Mouse (Mus musculus) right cerebral cortex, postnatal 10 days (tissue): ENCODE measurements at regions not wholly inside any gene's neighbourhood (a gene's known extent, or its start where the extent isn't known, plus 50 kb on each side); places are given as distances from the start of the nearest gene placed in this dataset.

Experiments
- DNase-seq, 2 experiments: peaks; one replicate each; pipeline ENCODE4 v3.0.0; 2021; ENCODE audit warnings: low spot score in 2 of 2

DNA sequence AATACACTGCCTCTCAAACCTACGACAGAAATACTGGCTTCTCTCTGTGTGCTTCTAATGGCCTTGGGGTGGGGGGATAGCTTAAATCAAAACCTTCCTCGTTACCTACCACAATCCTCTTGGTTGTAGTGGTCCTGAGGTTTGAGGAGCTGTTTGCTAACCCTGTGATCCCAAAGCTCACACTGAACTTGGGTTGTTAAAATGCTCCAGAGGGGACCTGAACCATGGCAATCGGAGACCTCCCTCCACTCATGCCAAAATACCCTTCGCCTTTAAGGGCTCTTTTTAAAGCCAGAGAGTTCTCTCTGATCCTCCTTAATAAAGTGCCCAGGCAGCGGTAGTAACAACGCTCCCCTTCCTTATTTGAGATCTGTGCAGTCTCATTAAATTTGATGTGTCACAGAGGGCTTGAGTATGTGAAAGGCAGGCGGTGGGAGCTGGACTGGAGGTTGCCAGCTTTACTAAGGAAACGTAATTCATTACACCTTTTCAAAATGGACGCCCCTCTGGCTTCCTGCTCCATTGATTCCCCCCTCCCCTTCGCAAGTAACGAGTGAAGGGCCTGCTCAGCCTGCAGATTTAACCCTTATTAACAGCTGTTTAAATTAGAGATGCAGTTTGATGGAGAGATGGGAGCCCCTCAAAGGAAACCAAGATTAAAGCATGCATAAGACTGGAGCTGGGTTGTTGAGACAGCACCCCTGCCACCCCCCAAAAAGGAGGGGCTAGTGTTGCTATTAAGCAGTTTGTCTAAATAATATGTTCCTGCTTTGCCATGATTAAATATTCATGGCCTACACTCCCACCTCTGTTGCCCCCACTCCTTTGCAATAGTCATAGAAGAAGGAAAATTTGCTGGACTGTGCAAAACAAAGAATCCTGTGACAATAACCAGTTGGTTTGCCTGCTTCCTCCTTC lies 289.4 kb downstream of the Sorl1 start:
- no peak for DNase-seq

DNA sequence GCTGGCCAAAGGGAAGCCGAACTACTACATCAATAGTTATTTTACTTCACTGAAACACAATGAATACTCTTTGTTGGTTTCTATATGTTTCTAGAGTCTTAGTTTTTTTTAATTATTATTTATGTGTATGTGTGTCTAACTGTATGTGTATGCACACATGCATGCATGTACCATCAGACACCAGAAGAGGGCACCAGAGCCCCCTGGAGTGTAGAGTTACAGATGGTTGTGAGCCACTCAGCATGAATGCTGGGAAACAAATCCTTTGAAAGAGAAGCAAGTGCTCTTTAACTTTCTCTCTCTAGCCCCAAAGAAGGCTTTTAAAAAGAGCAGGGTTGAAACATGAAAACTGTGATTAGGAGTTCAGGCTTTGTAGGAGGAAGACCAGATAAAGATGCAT lies 290.7 kb downstream of the Sorl1 start:
- DNase-seq = no peak

DNA sequence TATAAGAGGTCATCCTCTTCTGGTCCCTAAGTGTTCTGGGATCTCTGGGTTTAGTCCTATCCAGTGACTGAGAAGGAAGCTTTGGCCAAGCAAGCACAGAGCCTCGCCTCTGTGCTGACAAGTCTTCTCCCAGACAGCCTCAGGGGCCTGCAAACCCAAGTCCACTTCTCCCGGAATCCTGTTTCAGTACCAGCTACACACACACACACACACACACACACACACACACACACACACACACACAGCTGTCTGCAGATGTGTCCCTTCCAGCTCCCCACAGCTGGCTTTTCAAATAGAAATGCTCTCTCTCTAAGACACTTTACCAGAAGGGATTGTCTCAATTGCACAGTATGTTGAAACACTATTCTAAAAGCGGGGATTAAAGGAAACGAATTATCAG lies 296.7 kb downstream of the Sorl1 start:
- no peak for DNase-seq

DNA sequence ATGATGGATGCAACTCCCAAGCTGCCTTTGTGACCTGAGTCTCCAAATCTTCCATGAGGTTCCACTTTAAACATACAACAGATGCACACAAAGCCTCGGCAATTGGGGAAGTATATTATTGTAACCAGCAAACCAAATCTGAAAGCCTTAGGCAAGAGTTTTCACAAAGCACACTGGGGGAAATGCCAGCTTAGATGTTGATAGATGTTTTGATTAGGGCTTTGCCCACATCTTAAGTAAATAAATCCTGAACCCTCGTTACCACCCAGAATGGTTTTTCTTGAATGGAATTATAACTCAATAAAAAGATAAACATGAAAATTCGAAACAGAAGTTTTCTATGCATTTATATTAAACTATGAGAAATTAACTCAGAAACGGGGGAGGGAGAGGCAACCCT lies 302.7 kb downstream of the Sorl1 start:
- DNase-seq = no peak

DNA sequence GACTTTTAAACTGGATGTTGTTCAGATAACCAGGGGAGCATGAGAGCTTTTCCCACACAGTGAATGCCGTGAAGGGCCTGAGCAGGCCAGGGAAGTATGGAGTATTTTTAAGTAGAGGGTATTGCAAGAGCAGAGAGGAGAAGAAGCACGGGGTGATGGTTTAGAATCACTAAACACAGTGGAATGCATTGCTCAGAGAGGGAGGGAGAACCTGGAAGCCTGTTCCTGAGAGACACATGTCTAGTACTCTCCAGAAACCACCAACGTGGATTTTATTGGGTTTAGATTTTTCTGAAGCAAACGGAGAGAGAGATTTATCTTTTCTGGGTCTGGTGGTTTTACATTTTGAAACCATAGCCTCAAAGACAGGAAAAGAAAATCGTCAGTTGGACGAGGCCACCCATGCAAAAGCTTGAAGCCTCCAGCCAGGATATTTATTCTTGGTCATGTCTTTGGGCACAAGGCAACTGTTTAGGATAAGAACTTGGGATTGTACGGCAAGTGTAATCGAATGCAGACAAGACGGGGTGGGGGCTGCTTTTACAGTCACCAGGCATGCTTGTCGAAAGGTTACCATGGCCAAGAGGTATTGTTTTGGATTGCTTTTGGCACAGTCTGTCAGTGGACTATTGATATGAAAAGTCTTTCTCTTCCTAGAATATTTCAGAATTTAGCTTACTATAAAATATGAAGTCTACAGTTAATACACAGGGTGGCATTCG lies 306.2 kb downstream of the Sorl1 start:
- no peak for DNase-seq

DNA sequence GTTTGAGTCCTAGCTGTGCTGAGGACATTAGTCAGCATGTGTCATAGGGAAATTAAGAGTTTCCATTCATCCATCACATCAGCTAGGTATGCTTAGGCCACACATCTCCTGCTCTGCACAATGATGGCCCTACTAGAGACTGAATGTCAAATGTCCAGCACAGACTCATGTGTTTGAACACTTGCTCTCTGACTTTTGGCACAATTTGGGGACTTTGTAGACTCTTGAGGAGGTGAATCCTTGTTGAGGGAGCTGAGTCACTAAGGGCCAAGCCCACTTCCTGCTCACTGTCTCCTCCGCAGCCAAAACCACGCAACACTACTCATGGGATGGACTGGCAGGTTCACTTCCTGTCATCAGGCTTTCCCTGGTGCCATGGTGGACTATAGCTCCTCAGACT lies 308.2 kb downstream of the Sorl1 start:
- no peak for DNase-seq

DNA sequence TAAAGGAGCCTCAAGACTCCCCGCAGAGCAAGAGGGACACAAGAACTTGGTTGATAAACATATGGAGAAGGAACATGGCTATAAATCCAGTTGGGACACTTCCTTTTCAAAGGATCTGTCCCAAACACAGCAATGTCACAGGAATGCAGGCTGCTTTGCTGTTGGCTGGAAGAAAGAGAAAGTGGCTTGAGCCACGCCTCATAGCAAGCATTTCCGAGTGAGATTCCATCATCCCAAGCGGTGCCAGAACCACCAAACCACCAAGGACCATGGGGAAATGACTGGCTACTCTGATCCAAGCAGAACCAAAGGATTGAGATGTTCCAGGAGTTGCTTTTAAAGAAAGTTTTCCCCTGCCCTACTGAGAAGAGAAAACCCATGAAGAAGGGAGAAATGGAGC lies 314.8 kb downstream of the Sorl1 start:
- DNase-seq = no peak

DNA sequence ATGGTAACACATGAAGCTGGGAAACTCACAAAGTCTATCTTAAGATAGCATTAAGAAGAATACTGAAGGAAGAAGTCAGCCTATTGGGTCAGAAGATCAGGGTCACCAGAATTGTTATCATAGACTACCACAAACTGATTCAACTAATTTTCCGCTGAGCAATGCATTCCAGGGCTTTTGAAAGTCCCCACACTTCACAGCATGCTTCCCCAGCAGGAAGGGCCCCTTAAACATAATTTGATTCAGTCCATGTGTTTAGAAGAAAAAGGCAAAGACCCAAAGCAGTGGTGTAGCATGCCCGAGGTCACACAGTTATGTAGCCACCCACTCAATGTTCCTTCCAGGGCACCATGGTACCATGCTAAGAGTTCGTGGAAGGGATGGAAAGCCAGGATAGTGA lies 315.3 kb downstream of the Sorl1 start:
- DNase-seq = no peak

DNA sequence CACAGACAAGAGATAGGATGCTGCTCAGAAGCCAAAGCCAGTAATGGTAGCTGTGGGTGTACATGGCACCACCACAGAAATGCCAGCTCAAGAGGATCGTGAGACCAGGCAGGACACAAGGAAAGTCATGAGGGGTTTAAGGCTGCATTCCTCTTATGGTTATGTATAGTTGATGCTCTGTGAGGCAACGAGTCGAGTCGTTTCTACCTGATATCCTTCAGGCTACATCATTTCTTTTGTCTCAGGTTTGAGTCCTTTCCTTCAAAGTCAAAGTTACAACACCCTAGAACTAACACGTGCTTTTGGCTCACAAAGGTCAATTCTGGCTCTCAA lies 317.8 kb downstream of the Sorl1 start:
- DNase-seq = no peak

DNA sequence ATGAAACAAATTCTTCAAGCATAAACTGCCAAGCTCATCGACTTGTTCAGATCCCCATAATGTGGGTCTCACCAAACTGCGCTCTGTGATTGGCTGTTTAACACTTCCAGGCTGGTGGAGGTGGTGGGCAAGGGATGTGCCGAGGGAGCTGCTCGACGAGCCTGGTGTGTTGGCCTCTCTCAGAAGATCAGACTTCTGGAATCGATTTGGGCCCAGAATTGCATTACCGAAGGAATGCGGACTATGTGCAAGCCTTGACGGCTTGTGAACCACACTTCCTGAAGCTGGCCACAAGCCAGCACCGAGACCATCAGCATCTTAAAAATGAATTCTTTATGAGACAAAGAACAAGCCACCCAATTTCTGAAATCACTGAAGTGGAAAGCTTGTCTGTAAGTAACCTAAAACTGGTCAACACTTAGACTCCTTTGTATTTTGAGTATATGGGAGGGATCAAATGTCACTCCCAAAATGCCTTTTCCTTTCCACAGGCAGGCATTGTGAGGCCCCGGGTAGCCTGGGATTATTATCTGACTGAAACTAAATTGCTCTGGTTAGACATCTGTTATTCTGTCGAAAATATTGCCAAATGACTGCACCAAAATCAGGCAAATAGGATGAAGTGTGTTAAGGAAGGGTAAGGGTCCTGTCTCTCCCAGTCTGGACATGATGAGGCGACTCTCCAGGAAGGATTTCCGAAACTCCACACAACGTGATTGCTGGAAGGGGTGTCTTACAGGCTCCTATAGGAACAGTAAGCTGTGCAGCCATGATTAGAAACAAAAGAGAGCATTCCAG lies 318.4 kb downstream of the Sorl1 start:
- peak in 1 of 2 experiments; percentile 26 for DNase-seq

DNA sequence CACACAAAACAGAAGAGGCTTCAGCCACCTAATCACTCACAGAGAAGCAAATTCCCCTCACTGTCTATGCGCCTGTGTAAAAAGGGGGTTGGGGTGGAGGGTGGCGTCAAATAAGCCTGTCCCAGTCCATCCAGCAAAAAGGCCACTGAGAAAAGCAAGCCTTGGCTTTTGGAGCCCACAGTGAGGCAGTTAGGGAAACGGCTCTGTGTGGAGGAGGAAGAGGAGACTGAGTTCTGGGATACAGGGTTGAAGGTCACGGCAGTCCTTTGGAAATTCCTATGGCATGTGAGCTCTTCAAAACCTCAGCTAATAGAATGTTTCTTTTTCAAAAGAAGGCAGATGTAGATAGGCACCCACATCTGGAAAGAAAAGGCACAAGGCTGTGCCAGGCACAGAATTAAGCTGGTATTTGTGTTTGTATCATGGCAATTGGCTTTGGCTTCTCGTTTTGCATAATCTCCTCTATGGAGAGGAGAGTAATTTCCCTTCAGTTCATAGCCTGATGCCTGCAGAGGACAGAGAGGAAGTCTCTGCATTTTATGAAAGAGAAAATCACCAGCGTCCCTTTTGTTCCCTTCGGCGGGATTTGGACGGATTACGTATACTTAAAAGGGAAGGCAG lies 319.3 kb downstream of the Sorl1 start:
- DNase-seq = no peak

DNA sequence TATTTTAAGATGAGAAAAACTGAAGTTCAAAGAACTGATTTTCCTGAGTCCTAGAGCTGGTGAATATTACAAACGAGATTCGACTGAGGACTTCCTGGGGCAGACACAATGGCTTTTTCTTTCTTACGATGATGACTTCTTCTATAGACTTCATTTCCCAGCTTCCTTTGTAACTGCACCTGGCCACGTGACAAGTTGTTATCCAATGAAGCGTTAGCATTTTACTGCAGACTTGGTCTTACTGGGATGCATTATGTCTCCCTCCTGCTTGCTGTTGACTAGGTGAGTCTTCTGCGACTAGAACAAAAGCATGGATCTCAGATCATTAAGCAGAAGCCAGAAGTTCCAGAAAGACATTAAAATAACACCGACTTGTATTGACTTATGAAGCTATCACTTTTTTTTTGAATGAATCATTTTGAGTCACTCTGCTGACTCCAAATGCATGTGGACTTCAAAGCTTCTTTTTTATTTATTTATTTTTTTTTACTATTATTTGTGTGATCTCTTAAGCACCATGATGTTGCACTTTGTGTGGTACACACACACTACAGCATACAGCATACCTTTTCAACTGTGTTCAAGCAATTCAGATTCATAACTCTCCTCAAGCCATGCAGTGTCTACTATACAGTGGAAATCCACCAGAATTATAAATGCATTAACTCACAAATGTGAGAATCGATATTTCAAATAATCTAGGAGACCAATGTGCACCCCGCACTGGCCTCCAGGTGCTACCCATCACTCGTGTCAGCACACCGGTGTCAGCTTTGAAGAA lies 320.2 kb downstream of the Sorl1 start:
- DNase-seq = peak; percentile 73 to 79

DNA sequence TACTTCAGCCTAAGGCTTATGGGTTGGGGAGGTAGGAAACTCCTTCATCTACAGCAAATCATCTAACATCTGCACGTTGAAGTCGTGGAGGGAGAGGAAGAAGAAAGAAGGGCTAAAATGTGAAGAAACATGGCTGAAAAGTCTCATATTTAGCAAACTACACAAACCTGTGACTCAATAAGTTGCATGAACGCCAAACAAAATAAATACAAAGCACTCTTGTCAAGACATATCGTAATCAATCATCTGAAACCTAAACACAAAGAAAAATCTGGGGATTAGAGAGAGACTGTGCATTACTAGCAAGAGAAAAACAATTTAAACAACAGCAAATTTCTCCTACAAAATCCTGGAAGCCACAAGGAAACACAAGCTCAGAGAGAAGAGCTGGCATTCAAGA lies 322.7 kb downstream of the Sorl1 start:
- no peak for DNase-seq

DNA sequence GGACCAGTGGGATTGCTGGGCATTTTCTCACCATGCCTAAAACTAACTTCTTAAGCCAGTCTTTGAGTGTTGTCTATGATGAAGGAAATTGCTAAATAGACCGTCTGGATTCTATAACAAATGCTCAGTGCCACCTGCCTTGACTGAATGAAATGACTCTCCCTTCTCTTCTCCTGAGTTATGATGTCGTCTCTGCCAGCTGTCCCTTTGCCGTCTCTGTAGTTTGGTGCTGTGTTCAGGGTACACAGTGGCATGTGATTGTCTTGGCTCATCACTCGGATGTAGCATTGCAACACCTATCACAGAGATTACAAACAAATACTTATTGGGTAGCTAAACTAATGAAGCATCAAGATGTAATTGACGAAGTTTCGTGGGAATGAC lies 331.3 kb downstream of the Sorl1 start:
- no peak for DNase-seq

DNA sequence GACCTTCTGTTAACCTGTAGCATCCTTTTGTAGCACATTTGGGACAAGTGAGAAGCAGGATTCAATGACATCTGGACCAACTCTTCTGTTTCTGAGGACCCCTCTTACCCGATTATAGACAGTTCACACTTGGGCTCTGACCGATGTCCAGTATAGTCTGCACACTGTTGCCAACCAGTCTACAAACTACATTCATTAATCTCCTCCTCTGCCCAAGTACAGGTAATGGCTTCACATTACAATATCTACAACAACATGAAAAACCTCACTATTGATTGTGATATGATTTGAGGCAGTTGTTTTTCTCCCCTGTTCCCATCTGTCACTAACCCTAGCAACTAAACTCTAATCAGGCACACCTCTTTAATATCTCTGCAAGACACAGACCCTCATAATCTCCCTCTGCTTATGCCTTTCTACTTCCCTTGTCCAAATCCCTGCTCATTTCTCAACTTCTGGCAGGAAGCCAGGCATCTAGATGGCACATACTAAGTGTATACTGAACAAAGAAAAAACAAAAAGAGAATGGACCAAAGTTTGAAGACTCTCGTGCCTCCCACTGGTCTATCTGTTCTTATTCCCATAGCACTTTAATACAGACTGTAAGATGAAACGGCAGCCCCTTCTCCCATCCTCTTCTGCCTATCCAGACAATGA lies 331.8 kb downstream of the Sorl1 start:
- no peak for DNase-seq

DNA sequence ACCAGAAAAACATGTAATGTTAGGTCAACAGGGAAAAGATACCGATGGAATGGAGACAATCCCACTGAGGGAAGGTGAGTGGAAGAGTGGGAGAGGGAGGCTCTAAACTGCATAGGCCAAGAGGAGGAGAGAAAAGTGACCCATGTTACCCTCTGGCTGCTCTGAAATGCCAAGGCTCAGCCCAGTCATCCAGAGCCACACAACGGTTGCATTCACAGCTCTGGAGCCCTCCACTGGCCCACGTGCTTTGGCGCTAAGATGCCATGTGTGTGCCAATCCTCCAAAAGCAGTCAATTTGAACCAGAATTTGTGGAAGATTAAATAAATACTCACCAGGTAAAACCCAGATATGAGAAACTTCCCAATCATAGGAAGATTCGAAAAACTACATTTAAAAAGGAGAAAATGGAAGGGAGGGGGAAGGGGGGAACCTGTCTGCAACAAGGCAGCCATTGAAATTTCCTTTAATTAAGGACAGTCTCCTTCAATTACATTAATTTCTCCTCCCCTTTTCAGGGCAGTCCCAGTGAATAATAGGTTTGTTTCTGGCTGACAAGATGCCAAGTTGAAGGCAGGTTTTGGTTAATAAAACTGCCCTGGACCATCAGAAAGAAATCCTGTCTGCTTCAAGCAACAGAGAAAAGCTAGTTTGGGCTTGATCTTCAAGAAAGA lies 332.5 kb downstream of the Sorl1 start:
- DNase-seq = peak; percentile 71 to 74

DNA sequence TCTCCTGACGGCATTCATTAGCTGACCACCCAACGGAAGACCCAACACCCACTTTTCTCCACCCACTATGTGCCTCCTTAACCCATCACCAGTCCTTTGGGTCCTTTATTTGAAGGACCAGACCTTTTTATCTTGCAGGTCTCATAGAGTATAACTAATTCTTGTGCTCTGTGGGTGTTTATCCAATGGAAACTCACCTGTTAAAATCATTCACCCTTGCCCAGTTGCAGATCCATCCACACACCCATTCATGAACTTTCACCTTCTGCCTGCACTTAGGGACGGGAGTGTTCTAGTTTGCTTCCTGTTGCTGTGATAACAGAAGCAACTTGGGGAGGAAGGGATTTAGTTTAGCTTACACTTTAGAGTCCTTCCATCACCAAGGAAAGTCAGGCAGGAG lies 339.0 kb downstream of the Sorl1 start:
- DNase-seq = no peak

DNA sequence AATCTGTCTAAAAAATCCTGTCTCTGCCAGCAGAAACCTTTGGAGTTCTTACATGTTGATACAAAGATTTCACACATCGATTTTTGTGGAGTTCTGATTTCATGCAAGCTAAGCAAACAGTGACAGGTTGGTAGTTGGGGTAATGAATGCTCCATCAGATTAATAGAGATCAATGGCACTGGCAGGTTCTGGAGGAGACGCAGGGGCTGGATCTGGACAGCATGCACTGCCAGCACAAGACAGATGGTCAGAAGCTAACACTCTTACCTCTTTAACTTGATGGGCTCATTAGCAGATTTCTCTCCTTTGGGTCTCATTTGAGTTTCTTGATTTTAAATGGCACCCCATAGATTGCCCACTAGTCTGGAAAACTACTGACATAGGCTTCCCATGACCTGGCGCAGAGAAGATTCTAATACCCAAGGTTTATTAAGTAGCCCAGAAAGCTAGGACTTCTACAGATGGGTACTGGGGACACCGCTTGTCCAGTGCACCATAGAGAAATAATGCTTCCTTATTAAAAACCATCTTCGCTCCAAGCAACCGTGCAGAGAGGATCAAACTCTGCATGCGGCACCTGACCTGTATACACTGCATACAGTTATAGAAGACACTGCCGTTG lies 351.7 kb downstream of the Sorl1 start:
- DNase-seq = no peak

DNA sequence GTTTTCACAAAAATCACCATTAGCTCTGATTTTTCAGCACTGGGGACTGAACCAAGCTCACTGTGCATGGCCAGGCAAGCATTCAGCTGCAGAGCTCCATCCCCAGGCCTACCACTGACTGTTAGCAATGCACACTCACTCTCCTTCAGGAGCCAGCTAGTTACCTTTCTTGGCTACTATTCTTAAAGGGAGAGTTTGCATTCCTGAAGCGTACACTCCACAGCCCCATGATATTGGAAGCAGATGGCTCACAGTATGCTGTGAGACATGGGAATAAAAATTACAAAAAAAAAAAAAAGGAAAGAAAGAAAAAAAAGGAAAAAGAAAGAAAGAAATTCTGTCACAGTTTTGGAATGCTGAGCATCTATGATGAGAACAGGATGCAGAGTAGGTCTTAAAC lies 352.8 kb downstream of the Sorl1 start:
- no peak for DNase-seq

DNA sequence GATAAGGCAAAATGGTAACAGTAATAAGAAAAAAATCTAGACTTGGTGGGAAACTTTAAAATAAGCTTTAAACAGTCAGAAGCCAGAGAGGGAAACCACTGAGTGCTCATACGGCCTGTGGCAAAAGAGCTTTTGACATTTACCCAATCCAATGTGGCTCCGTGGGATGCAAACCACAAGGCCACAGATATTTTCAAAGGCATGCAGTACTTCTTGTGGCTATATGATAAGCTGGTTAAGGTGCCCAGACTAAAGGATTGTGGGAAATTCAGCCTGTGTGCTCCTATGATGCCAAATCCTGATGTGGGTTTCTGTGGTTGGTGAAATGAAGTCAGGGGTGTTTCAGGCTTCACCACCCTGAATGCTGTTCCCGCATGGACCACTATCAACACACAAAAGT lies 355.8 kb downstream of the Sorl1 start:
- DNase-seq = no peak
